Mouse (Mus musculus) forebrain, embryonic 12.5 days (tissue): ENCODE measurements around the gene Sh3rf3. TPM values are rescaled to one million over a fixed set of nuclear protein-coding genes. Genes with fewer than 3 reads are reported as not detected.

Experiments
- ATAC-seq: fragments of 200-750 bp; cut with Nextera tagmentation; 2 replicates; pipeline ENCODE4 v1.8.0; 2017; ENCODE audit warnings: moderate TSS enrichment; ENCODE audit not compliant: low FRiP score
- H3K27ac ChIP-seq: fragments of 300-500 bp; sonication (generic); 2 replicates; pipeline ENCODE4 v1.5.1; 2016; ENCODE audit warnings: mild to moderate bottlenecking
- H3K27me3 ChIP-seq: fragments of 300-500 bp; sonication (generic); 2 replicates; pipeline ENCODE4 v1.6.1; 2016; ENCODE audit warnings: mild to moderate bottlenecking
- H3K36me3 ChIP-seq: fragments of 300-500 bp; sonication (generic); replicated peaks from 2 replicates; pipeline ENCODE4 v1.6.1; 2016; ENCODE audit warnings: mild to moderate bottlenecking
- H3K4me1 ChIP-seq: fragments of 300-500 bp; sonication (generic); 2 replicates; pipeline ENCODE4 v1.6.1; 2016
- H3K4me2 ChIP-seq: fragments of 300-500 bp; sonication (generic); 2 replicates; pipeline ENCODE4 v1.6.1; 2016; ENCODE audit warnings: mild to moderate bottlenecking, moderate library complexity
- H3K4me3 ChIP-seq: fragments of 300-500 bp; sonication (generic); replicated peaks from 2 replicates; pipeline ENCODE4 v1.5.1; 2016; ENCODE audit warnings: mild to moderate bottlenecking
- H3K9ac ChIP-seq: fragments of 300-500 bp; sonication (generic); 2 replicates; pipeline ENCODE4 v1.6.1; 2016; ENCODE audit warnings: mild to moderate bottlenecking
- H3K9me3 ChIP-seq: fragments of 300-500 bp; sonication (generic); 2 replicates; pipeline ENCODE4 v1.6.1; 2016
- WGBS: fragments of 180-500 bp; shearing (Covaris S2); methylation state at CpG from one replicate; pipeline ENCODE4 v1.1.7; 2016; 5-methylcytosine and 5-hydroxymethylcytosine counted together
- polyA plus RNA-seq: library from polyadenylated mRNA; unstranded; fragments of >200 nt; fragmentation: Nextera tagmentation; extraction: Ambion mirVana; gene quantifications from 2 replicates; pipeline ENCODE4 v1.2.1, GENCODE M21; 2016

The Sh3rf3 gene
- polyA plus RNA-seq, 1 experiment from 2014 or later: 3.1 TPM

GRCm38 (mm10) chr10:59104683-59105082 lies 291.5 kb downstream of the Sh3rf3 start:
- Histone ChIP-seq H3K9ac (no peak overlapping the region), H3K27ac (no peak overlapping the region), H3K27me3 (no peaks in the 10 kb centered on the region), H3K36me3 (no peaks in the 10 kb centered on the region; the same call in 1 of the 2 replicates), H3K4me1 (no peaks in the 10 kb centered on the region), H3K9me3 (no peaks in the 10 kb centered on the region), H3K4me2 (no peak overlapping the region), H3K4me3 (no peak overlapping the region)
- no peak for ATAC-seq
- WGBS: 95% methylated on average over 5 of the region's 5 CpGs

- no peaks in the 10 kb centered on the region; the same call in 1 of the 2 replicates for H3K36me3 ChIP-seq
- no peak overlapping the region for H3K27ac ChIP-seq
- no peak for ATAC-seq
- 0 out of 2 replicates have a peak, but pooled peaks cover 3% of the 10 kb centered on the region for H3K9me3 ChIP-seq
- H3K4me3 ChIP-seq: no peak overlapping the region
- 86% methylated on average over 8 of the region's 8 CpGs for WGBS
- H3K4me1 ChIP-seq: no peaks in the 10 kb centered on the region
- no peak overlapping the region for H3K9ac ChIP-seq
- no peak overlapping the region for H3K4me2 ChIP-seq
- no peaks in the 10 kb centered on the region for H3K27me3 ChIP-seq
Measured at GRCm38 (mm10) chr10:59105885-59106284, 292.7 kb downstream of the Sh3rf3 start.

- Histone ChIP-seq H3K27me3 (no peaks in the 10 kb centered on the region), H3K4me2 (no peak overlapping the region), H3K4me1 (no peaks in the 10 kb centered on the region), H3K36me3 (no peaks in the 10 kb centered on the region; the same call in 1 of the 2 replicates), H3K27ac (no peak overlapping the region), H3K9ac (no peak overlapping the region), H3K9me3 (0 out of 2 replicates have a peak, but pooled peaks cover 3% of the 10 kb centered on the region), H3K4me3 (no peak overlapping the region)
- ATAC-seq: no peak
- WGBS: 85% methylated on average over 3 of the region's 3 CpGs
Measured at GRCm38 (mm10) chr10:59106644-59107043, 293.5 kb downstream of the Sh3rf3 start.

GRCm38 (mm10) chr10:59109015-59109414 lies 295.9 kb downstream of the Sh3rf3 start:
- Histone ChIP-seq H3K27ac (no peak overlapping the region), H3K27me3 (no peaks in the 10 kb centered on the region), H3K4me1 (no peaks in the 10 kb centered on the region), H3K4me3 (no peak overlapping the region), H3K36me3 (no peaks in the 10 kb centered on the region; the same call in 1 of the 2 replicates), H3K9me3 (0 out of 2 replicates have a peak, but pooled peaks cover 3% of the 10 kb centered on the region), H3K9ac (no peak overlapping the region), H3K4me2 (no peak overlapping the region)
- ATAC-seq: 0 out of 2 replicates have a peak, but pooled peaks have one; percentile 9
- whole genome bisulfite sequencing: 33% methylated on average over 2 of the region's 2 CpGs

- no peaks in the 10 kb centered on the region for H3K27me3 ChIP-seq
- no peaks in the 10 kb centered on the region; the same call in 1 of the 2 replicates for H3K36me3 ChIP-seq
- H3K4me1 ChIP-seq: no peaks in the 10 kb centered on the region
- no peak overlapping the region for H3K27ac ChIP-seq
- 0 out of 2 replicates have a peak, but pooled peaks cover 3% of the 10 kb centered on the region for H3K9me3 ChIP-seq
- H3K4me3 ChIP-seq: no peak overlapping the region
- no peak overlapping the region for H3K9ac ChIP-seq
- ATAC-seq: no peak
- no peak overlapping the region for H3K4me2 ChIP-seq
- 96% methylated on average over 7 of the region's 7 CpGs for WGBS
Measured at GRCm38 (mm10) chr10:59110386-59110785, 297.2 kb downstream of the Sh3rf3 start.

- Histone ChIP-seq H3K4me3 (no peak overlapping the region), H3K27ac (no peak overlapping the region), H3K36me3 (no peaks in the 10 kb centered on the region; the same call in 1 of the 2 replicates), H3K9me3 (0 out of 2 replicates have a peak, but pooled peaks cover 3% of the 10 kb centered on the region), H3K9ac (no peak overlapping the region), H3K4me1 (no peaks in the 10 kb centered on the region), H3K4me2 (no peak overlapping the region), H3K27me3 (no peaks in the 10 kb centered on the region)
- no peak for ATAC-seq
- WGBS: 92% methylated on average over 8 of the region's 8 CpGs
Measured at GRCm38 (mm10) chr10:59112755-59113154, 299.6 kb downstream of the Sh3rf3 start.

GRCm38 (mm10) chr10:59113386-59113785 lies 300.2 kb downstream of the Sh3rf3 start:
- Histone ChIP-seq H3K27ac (no peak overlapping the region), H3K4me2 (no peak overlapping the region), H3K27me3 (no peaks in the 10 kb centered on the region), H3K4me1 (no peaks in the 10 kb centered on the region), H3K4me3 (no peak overlapping the region), H3K9me3 (0 out of 2 replicates have a peak, but pooled peaks cover 3% of the 10 kb centered on the region), H3K9ac (no peak overlapping the region), H3K36me3 (no peaks in the 10 kb centered on the region; the same call in 1 of the 2 replicates)
- 84% methylated on average over 9 of the region's 9 CpGs for WGBS
- no peak for ATAC-seq

GRCm38 (mm10) chr10:59114535-59115291 lies 301.6 kb downstream of the Sh3rf3 start:
- Histone ChIP-seq H3K9ac (no peak overlapping the region), H3K4me1 (no peaks in the 10 kb centered on the region), H3K4me2 (no peak overlapping the region), H3K27ac (no peak overlapping the region), H3K36me3 (no peaks in the 10 kb centered on the region; the same call in 1 of the 2 replicates), H3K4me3 (no peak overlapping the region), H3K9me3 (0 out of 2 replicates have a peak, but pooled peaks cover 3% of the 10 kb centered on the region), H3K27me3 (no peaks in the 10 kb centered on the region)
- 68% methylated on average over 15 of the region's 15 CpGs for WGBS
- ATAC-seq: no peak

- WGBS: 92% methylated on average over 2 of the region's 2 CpGs
Measured at GRCm38 (mm10) chr10:59115691-59116090, 302.5 kb downstream of the Sh3rf3 start.

GRCm38 (mm10) chr10:59116331-59116730 lies 303.2 kb downstream of the Sh3rf3 start:
- H3K4me2 ChIP-seq: no peak overlapping the region
- no peaks in the 10 kb centered on the region for H3K36me3 ChIP-seq
- H3K9me3 ChIP-seq: no peaks in the 10 kb centered on the region
- no peak for ATAC-seq
- no peak overlapping the region for H3K9ac ChIP-seq
- H3K27ac ChIP-seq: no peak overlapping the region
- 84% methylated on average over 9 of the region's 9 CpGs for WGBS
- no peak overlapping the region for H3K4me3 ChIP-seq
- no peaks in the 10 kb centered on the region for H3K4me1 ChIP-seq
- H3K27me3 ChIP-seq: no peaks in the 10 kb centered on the region

More at GRCm38 (mm10) chr10:59115691-59116090, 302.5 kb downstream of the Sh3rf3 start:
- H3K9me3 ChIP-seq: 0 out of 2 replicates have a peak, but pooled peaks cover 2% of the 10 kb centered on the region
- H3K9ac ChIP-seq: no peak overlapping the region
- no peaks in the 10 kb centered on the region for H3K4me1 ChIP-seq
- no peak overlapping the region for H3K4me3 ChIP-seq
- no peaks in the 10 kb centered on the region for H3K27me3 ChIP-seq
- ATAC-seq: no peak
- no peak overlapping the region for H3K27ac ChIP-seq
- H3K36me3 ChIP-seq: no peaks in the 10 kb centered on the region
- H3K4me2 ChIP-seq: no peak overlapping the region

GRCm38 (mm10) chr10:59117555-59117954 lies 304.4 kb downstream of the Sh3rf3 start:
- ATAC-seq: no peak
- no peak overlapping the region for H3K27ac ChIP-seq
- H3K4me1 ChIP-seq: no peaks in the 10 kb centered on the region
- H3K9me3 ChIP-seq: no peaks in the 10 kb centered on the region
- H3K36me3 ChIP-seq: no peaks in the 10 kb centered on the region
- no peak overlapping the region for H3K4me3 ChIP-seq
- no peaks in the 10 kb centered on the region for H3K27me3 ChIP-seq
- no peak overlapping the region for H3K4me2 ChIP-seq
- H3K9ac ChIP-seq: no peak overlapping the region
- WGBS: 83% methylated on average over 5 of the region's 5 CpGs

- Histone ChIP-seq H3K4me3 (no peak overlapping the region), H3K9me3 (no peaks in the 10 kb centered on the region), H3K27ac (no peak overlapping the region), H3K36me3 (no peaks in the 10 kb centered on the region), H3K27me3 (no peaks in the 10 kb centered on the region), H3K9ac (no peak overlapping the region), H3K4me1 (no peaks in the 10 kb centered on the region), H3K4me2 (no peak overlapping the region)
- no peak for ATAC-seq
- 97% methylated on average over 1 of the region's 1 CpGs for WGBS
Measured at GRCm38 (mm10) chr10:59119001-59119400, 305.8 kb downstream of the Sh3rf3 start.
